Mouse (Mus musculus) MEL (cell line): Measurements from ENCODE around the gene Gm49711. TPM values are rescaled to one million over a fixed set of nuclear protein-coding genes. Genes with fewer than 3 reads are reported as not detected.

ENCODE experiments used
- DNase-seq: peaks from one replicate; pipeline ENCODE4 v3.0.0; 2011; ENCODE audit warnings: low read depth, low spot score
- H3K27ac ChIP-seq: 2 replicates; pipeline ENCODE4 v1.5.1; 2012; ENCODE audit warnings: low read depth, mild to moderate bottlenecking, control low read depth, low read length, moderate library complexity; ENCODE audit not compliant: control insufficient read depth
- H3K27me3 ChIP-seq, 2 experiments: fragments of 150-350 bp in 1 of 2; sonication (generic) in 1 of 2; 2 replicates each; pipeline ENCODE4 v1.6.1; 2012; ENCODE audit warnings: low read length in 2 of 2, mild to moderate bottlenecking in 2 of 2, improper control_type of control experiment in 1 of 2, moderate library complexity in 1 of 2; ENCODE audit not compliant: insufficient read depth in 2 of 2, control insufficient read depth in 1 of 2
- H3K36me3 ChIP-seq, 2 experiments: 2 replicates each; pipeline ENCODE4 v1.6.1; 2012 to 2014; ENCODE audit warnings: low read length in 2 of 2, improper control_type of control experiment in 1 of 2, inconsistent platforms in 1 of 2, mild to moderate bottlenecking in 1 of 2; ENCODE audit not compliant: insufficient read depth in 2 of 2, control insufficient read depth in 1 of 2
- H3K4me1 ChIP-seq, 2 experiments: fragments of 150-350 bp in 1 of 2; sonication (generic) in 1 of 2; 2 replicates each; pipeline ENCODE4 v1.6.1; 2012; ENCODE audit warnings: low read length in 2 of 2, improper control_type of control experiment in 1 of 2, mild to moderate bottlenecking in 1 of 2; ENCODE audit not compliant: insufficient read depth in 2 of 2, control insufficient read depth in 1 of 2
- H3K4me3 ChIP-seq, 2 experiments: fragments of 150-350 bp in 1 of 2; sonication (generic) in 1 of 2; 2 replicates each; pipeline ENCODE4 v1.5.1; 2012; ENCODE audit warnings: low read depth in 2 of 2, low read length in 2 of 2, mild to moderate bottlenecking in 2 of 2, moderate library complexity in 2 of 2, control low read depth in 1 of 2, improper control_type of control experiment in 1 of 2; ENCODE audit not compliant: control insufficient read depth in 1 of 2, insufficient read depth in 1 of 2
- H3K79me2 ChIP-seq: 2 replicates; pipeline ENCODE4 v1.6.1; 2012; ENCODE audit warnings: mild to moderate bottlenecking, low read length, moderate library complexity; ENCODE audit not compliant: control insufficient read depth, poor library complexity, insufficient read depth
- H3K9ac ChIP-seq: 2 replicates; pipeline ENCODE4 v1.6.1; 2012; ENCODE audit warnings: low read depth, mild to moderate bottlenecking, control low read depth, low read length, moderate library complexity; ENCODE audit not compliant: control insufficient read depth, poor library complexity, severe bottlenecking
- H3K9me3 ChIP-seq: fragments of 150-350 bp; sonication (generic); replicated peaks from 2 replicates; pipeline ENCODE4 v1.6.1; 2012; ENCODE audit warnings: mild to moderate bottlenecking, low read length, improper control_type of control experiment, moderate library complexity; ENCODE audit not compliant: insufficient read depth
- BHLHE40 ChIP-seq: IDR thresholded peaks from 2 replicates; pipeline ENCODE4 v1.6.1; 2012; ENCODE audit warnings: low read depth, mild to moderate bottlenecking, inconsistent platforms, low read length, improper control_type of control experiment, borderline replicate concordance
- GABPA ChIP-seq: IDR thresholded peaks from 2 replicates; pipeline ENCODE4 v1.6.1; 2012; ENCODE audit warnings: low read depth, mild to moderate bottlenecking, inconsistent platforms, low read length, improper control_type of control experiment, moderate library complexity
- GATA1 ChIP-seq: IDR thresholded peaks from 2 replicates; pipeline ENCODE4 v1.6.1; 2011; ENCODE audit warnings: low read depth, low read length, improper control_type of control experiment
- JUND ChIP-seq: IDR thresholded peaks from 2 replicates; pipeline ENCODE4 v1.6.1; 2011; ENCODE audit warnings: low read depth, mild to moderate bottlenecking, improper control_type of control experiment, low read length
- MAFK ChIP-seq: IDR thresholded peaks from 2 replicates; pipeline ENCODE4 v1.6.1; 2011; ENCODE audit warnings: low read depth, mild to moderate bottlenecking, low read length, improper control_type of control experiment, borderline replicate concordance
- MAZ ChIP-seq: IDR thresholded peaks from 2 replicates; pipeline ENCODE4 v1.6.1; 2012; ENCODE audit warnings: low read depth, mild to moderate bottlenecking, inconsistent platforms, low read length, improper control_type of control experiment
- MEF2A ChIP-seq: IDR thresholded peaks from 2 replicates; pipeline ENCODE4 v1.6.1; 2014; ENCODE audit warnings: low read depth, mild to moderate bottlenecking, inconsistent platforms, low read length, improper control_type of control experiment; ENCODE audit not compliant: poor library complexity, insufficient replicate concordance, severe bottlenecking; ENCODE audit errors: extremely low read depth
- POLR2AphosphoS2 ChIP-seq: IDR thresholded peaks from 2 replicates; pipeline ENCODE4 v1.6.1; 2011; ENCODE audit warnings: low read length, improper control_type of control experiment
- RAD21 ChIP-seq: IDR thresholded peaks from 2 replicates; pipeline ENCODE4 v1.6.1; 2011; ENCODE audit warnings: mild to moderate bottlenecking, low read depth, low read length, improper control_type of control experiment
- SIN3A ChIP-seq: IDR thresholded peaks from 2 replicates; pipeline ENCODE4 v1.6.1; 2012; ENCODE audit warnings: low read length, improper control_type of control experiment, inconsistent platforms
- TAL1 ChIP-seq: IDR thresholded peaks from 2 replicates; pipeline ENCODE4 v1.6.1; 2012; ENCODE audit warnings: mild to moderate bottlenecking, inconsistent platforms, low read length, moderate library complexity, mixed read lengths
- TBP ChIP-seq: IDR thresholded peaks from 2 replicates; pipeline ENCODE4 v1.8.0; 2011; ENCODE audit warnings: low read depth, low read length, improper control_type of control experiment
- ZC3H11A ChIP-seq: IDR thresholded peaks from 2 replicates; pipeline ENCODE4 v1.6.1; 2012; ENCODE audit warnings: low read depth, mild to moderate bottlenecking, inconsistent platforms, low read length, improper control_type of control experiment
- ZNF384 ChIP-seq: IDR thresholded peaks from 2 replicates; pipeline ENCODE4 v1.6.1; 2012; ENCODE audit warnings: low read depth, mild to moderate bottlenecking, inconsistent platforms, low read length, improper control_type of control experiment
- polyA plus RNA-seq, 2 experiments: library from polyadenylated mRNA; stranded (reverse) in 1 of 2; unstranded in 1 of 2; fragments of >175 nt in 1 of 2; fragments of >200 nt in 1 of 2; gene quantifications; 2 replicates each; pipeline versions ENCODE4 v1.2.1 to v1.2.4; 2012; ENCODE audit warnings: low replicate concordance in 2 of 2, low read depth in 1 of 2; ENCODE audit not compliant: insufficient read length in 2 of 2, insufficient read depth in 1 of 2, missing spikeins in 1 of 2
- total RNA-seq: library from RNA; depleted of rRNA; stranded (reverse); fragments of 300-350 nt; gene quantifications from 2 replicates; pipeline ENCODE4 v1.2.3, GENCODE M21; 2012

Gm49711 gene
- total and polyA plus RNA-seq, 3 experiments, result not detected

- no peak for TF ChIP-seq TBP
- TF ChIP-seq, all 39 proteins: peak for 0
- no peak overlapping the region for H3K9ac ChIP-seq
- H3K4me3 ChIP-seq, result no peak overlapping the region
- H3K79me2 ChIP-seq, result no peaks in the 10 kb centered on the region
- DNase-seq, result no peak
- H3K4me1 ChIP-seq, result no peaks in the 10 kb centered on the region
- 0 out of 4 replicates have a peak, but pooled peaks cover 0 to 2% of the 10 kb centered on the region in 2 experiments for H3K27me3 ChIP-seq
- no peak overlapping the region for H3K27ac ChIP-seq
- H3K36me3 ChIP-seq, result no peaks in the 10 kb centered on the region
- no peaks in the 10 kb centered on the region for H3K9me3 ChIP-seq
These were observed 69.1 kb downstream of the Gm49711 start for GRCm38 (mm10) chr16:92127226-92127625.

GRCm38 (mm10) chr16:92127666-92128065 is 69.5 kb downstream of the Gm49711 start:
- Histone ChIP-seq H3K9ac (no peak overlapping the region), H3K36me3 (no peaks in the 10 kb centered on the region), H3K27me3 (0 out of 4 replicates have a peak, but pooled peaks cover 0 to 2% of the 10 kb centered on the region in 2 experiments), H3K4me1 (no peaks in the 10 kb centered on the region), H3K9me3 (no peaks in the 10 kb centered on the region), H3K79me2 (no peaks in the 10 kb centered on the region), H3K4me3 (no peak overlapping the region), H3K27ac (no peak overlapping the region)
- DNase-seq, result no peak
- no peak for TF ChIP-seq MAFK
- TF ChIP-seq POLR2AphosphoS2, result no peak

GRCm38 (mm10) chr16:92129843-92130242 is 71.7 kb downstream of the Gm49711 start:
- Histone ChIP-seq H3K9me3 (no peaks in the 10 kb centered on the region), H3K36me3 (no peaks in the 10 kb centered on the region), H3K4me3 (no peak overlapping the region), H3K27ac (no peak overlapping the region), H3K4me1 (no peaks in the 10 kb centered on the region), H3K79me2 (no peaks in the 10 kb centered on the region), H3K27me3 (0 out of 4 replicates have a peak, but pooled peaks cover 0 to 2% of the 10 kb centered on the region in 2 experiments), H3K9ac (no peak overlapping the region)
- no peak for TF ChIP-seq SIN3A
- no peak for TF ChIP-seq RAD21
- no peak for TF ChIP-seq TAL1
- no peak for TF ChIP-seq JUND
- TF ChIP-seq MAFK, result no peak
- TF ChIP-seq ZC3H11A, result no peak
- no peak for TF ChIP-seq BHLHE40
- no peak for TF ChIP-seq GABPA
- no peak for TF ChIP-seq MAZ
- no peak for TF ChIP-seq MEF2A
- no peak for TF ChIP-seq GATA1
- no peak for TF ChIP-seq ZNF384
- DNase-seq, result no peak
